Comparison of ENCODE assay signal across 8 mouse cellular contexts in the genomic region with DNA sequence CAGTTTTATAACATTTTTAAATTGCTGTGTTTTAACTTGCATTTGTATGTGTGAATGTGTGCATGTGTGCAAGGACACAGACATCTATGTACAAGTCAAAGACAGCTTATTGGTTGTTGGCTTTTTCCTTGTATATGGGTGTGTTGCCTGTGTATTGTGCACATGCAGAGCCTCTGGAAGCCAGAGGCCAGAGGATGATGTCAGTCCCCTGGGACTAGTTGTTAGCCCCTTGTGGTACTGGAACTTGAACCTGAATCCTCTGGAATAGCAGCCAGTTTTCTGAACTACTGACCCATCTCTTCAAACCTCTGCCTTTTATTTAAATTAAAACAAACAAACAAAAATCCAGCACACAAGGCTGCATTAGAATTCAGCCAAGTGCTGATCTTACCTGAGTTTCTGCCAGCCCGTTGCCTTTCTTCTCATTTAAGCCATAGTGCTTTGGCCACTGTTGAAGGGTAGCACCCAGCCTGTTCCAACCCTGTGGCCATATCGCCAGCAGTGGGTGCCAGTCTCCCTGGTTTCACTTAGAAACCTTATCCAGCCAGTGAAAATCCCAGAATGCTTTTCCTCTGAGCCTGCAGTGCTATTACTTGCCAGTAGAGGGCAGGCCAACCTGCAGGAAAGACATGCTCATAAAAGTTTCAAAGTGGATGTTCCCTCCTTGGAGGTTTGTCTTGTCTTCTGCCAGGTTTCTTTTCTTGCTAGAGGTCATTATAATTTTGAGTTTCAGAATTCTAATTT. TPM values are rescaled to one million over a fixed set of nuclear protein-coding genes. Genes with fewer than 3 reads are reported as not detected.
A peak's percentile ranks its signal among the peaks of the same experiment; 100 is the strongest.
DNase-seq lines count a peak whose midpoint lies in the region; ATAC-seq lines count a peak whose summit lies in the region.

No protein-coding gene starts in this region.

- 29% methylated on average over 2 of the region's 2 CpGs for WGBS in hindbrain, embryonic 16.5 days

- ATAC-seq in hindbrain, embryonic 16.5 days = peak; percentile 71; the same call in 1 of the 2 replicates
- peak; percentile 91 for ATAC-seq in megakaryocyte, adult 5-6 weeks (ENCODE audit: poor library complexity, severe bottlenecking)

- no peak overlapping the region for H3K4me2 ChIP-seq in hindbrain, embryonic 16.5 days (ENCODE audit: low read length)

- H3K9ac ChIP-seq in hindbrain, embryonic 16.5 days (ENCODE audit: low read depth, low read length) = no peak overlapping the region

- peak; percentile 77 for DNase-seq in T-cell, adult 2 months (ENCODE audit: low spot score)
- peak; percentile 89 for DNase-seq in cerebellum, adult 9-10 months
- DNase-seq in frontal cortex, postnatal 10 days (ENCODE audit: low spot score in 2 of 2) = peak; percentile 51 to 76
- peak; percentile 79 to 87 for DNase-seq in left cerebral cortex, adult 18-20 months (ENCODE audit: low spot score in 2 of 2)
- peak; percentile 65 to 67 for DNase-seq in right cerebral cortex, postnatal 36 days (ENCODE audit: low spot score in 2 of 2)
- peak; percentile 82 to 86 for DNase-seq in urinary bladder, postnatal 36 days (ENCODE audit: low spot score in 2 of 2)

- H3K4me3 ChIP-seq in hindbrain, embryonic 16.5 days (ENCODE audit: low read length) = no peak overlapping the region

- H3K9me3 ChIP-seq in hindbrain, embryonic 16.5 days (ENCODE audit: control insufficient read depth, low read length) = no peaks in the 10 kb centered on the region

- no peaks in the 10 kb centered on the region for H3K27me3 ChIP-seq in hindbrain, embryonic 16.5 days (replicated peaks; ENCODE audit: control insufficient read depth, insufficient read depth, low read length)

- no peak overlapping the region for H3K27ac ChIP-seq in hindbrain, embryonic 16.5 days (ENCODE audit: low read depth, low read length)

- H3K4me1 ChIP-seq in hindbrain, embryonic 16.5 days (ENCODE audit: control insufficient read depth, insufficient read depth, low read depth, low read length) = no peaks in the 10 kb centered on the region; the same call in 1 of the 2 replicates

- peaks cover 37% of the 10 kb centered on the region for H3K36me3 ChIP-seq in hindbrain, embryonic 16.5 days (ENCODE audit: control insufficient read depth, insufficient read depth, low read length)

RNA-seq across cellular contexts. Expression of a gene that starts 10.1 kb away (rescaled TPM):
- polyA plus RNA-seq in hindbrain, embryonic 16.5 days (2015; fragmentation: Nextera tagmentation; extraction: Ambion mirVana) = 60.8 and 65.8 TPM in 2 replicates
- 10 to 100 TPM; 32.4 to 34.3 TPM for total RNA-seq in left cerebral cortex, adult 18-20 months (2021)
- total RNA-seq in megakaryocyte, adult 5-6 weeks (2015) = 26.8 and 32.6 TPM in 2 replicates
- total RNA-seq in megakaryocyte, adult 5-6 weeks (2017) = 26.8 and 29.4 TPM in 2 replicates

RNA-seq across cellular contexts. Expression of a gene that starts 10.2 kb away (rescaled TPM):
- polyA plus RNA-seq in hindbrain, embryonic 16.5 days (2015; fragmentation: Nextera tagmentation; extraction: Ambion mirVana) = 509 and 535 TPM in 2 replicates
- 100 to 1,000 TPM; 812 to 869 TPM for total RNA-seq in left cerebral cortex, adult 18-20 months (2021)
- total RNA-seq in megakaryocyte, adult 5-6 weeks (2015) = 1,765 and 1,894 TPM in 2 replicates
- total RNA-seq in megakaryocyte, adult 5-6 weeks (2017) = 1,107 and 1,286 TPM in 2 replicates

RNA-seq across cellular contexts. Expression of a gene that starts 34.3 kb away (rescaled TPM):
- 43.5 and 44.8 TPM in 2 replicates for polyA plus RNA-seq in hindbrain, embryonic 16.5 days (2015; fragmentation: Nextera tagmentation; extraction: Ambion mirVana)
- 10 to 100 TPM; 28.9 to 30.8 TPM for total RNA-seq in left cerebral cortex, adult 18-20 months (2021)
- 87.9 and 92.7 TPM in 2 replicates for total RNA-seq in megakaryocyte, adult 5-6 weeks (2015)
- 121 TPM in 2 replicates for total RNA-seq in megakaryocyte, adult 5-6 weeks (2017)

RNA-seq across cellular contexts. Expression of a gene that starts 53.3 kb away (rescaled TPM):
- polyA plus RNA-seq in hindbrain, embryonic 16.5 days (2015; fragmentation: Nextera tagmentation; extraction: Ambion mirVana) = 0.12 and 0.15 TPM in 2 replicates
- under 1 TPM; 0.40 to 0.42 TPM for total RNA-seq in left cerebral cortex, adult 18-20 months (2021)
- not detected in 2 replicates for total RNA-seq in megakaryocyte, adult 5-6 weeks (2015)
- total RNA-seq in megakaryocyte, adult 5-6 weeks (2017) = not detected in 2 replicates
